Mouse (Mus musculus) gastrocnemius, postnatal 14 days (tissue): Measurements from ENCODE around the gene Ovca2. TPM values are rescaled to one million over a fixed set of nuclear protein-coding genes. Genes with fewer than 3 reads are reported as not detected.
A peak's percentile ranks its signal among the peaks of the same experiment; 100 is the strongest.

Source experiments
- DNase-seq: peaks from one replicate; pipeline ENCODE4 v3.0.0; 2021; ENCODE audit warnings: mixed read lengths
- intact Hi-C: fragments of 180-260 bp; cut with DNase I; formaldehyde crosslinking; loops from one replicate; pipeline ENCODE4 v1.15.1; 2025; ENCODE audit warnings: low total_unique reads
- microRNA-seq, 2 experiments: library from miRNA; unstranded; fragments of <30 nt; microRNA quantifications; one replicate each; pipeline ENCODE4 v1.2.0; 2021
- total RNA-seq, 2 experiments: library from RNA; stranded (reverse); gene quantifications; 2 replicates each; pipeline ENCODE4 v1.2.3; 2021

The Ovca2 gene
- total RNA-seq, 2 experiments from 2014 or later = 3.6 to 4.1 TPM

- peak; percentile 77 for DNase-seq
- intact Hi-C loops = no loop called here
These were observed 39.3 kb downstream of the Ovca2 start for GRCm38 (mm10) chr11:75139122-75139963.

- intact Hi-C loops = no loop called here
- no peak for DNase-seq
These were observed 41.8 kb downstream of the Ovca2 start for GRCm38 (mm10) chr11:75136666-75137398.

GRCm38 (mm10) chr11:75135358-75135757 lies 43.3 kb downstream of the Ovca2 start:
- intact Hi-C loops = no loop called here
- no peak for DNase-seq

- intact Hi-C loops = no loop called here
- DNase-seq = peak; percentile 29
These were observed 44.1 kb downstream of the Ovca2 start for GRCm38 (mm10) chr11:75134485-75135068.

GRCm38 (mm10) chr11:75133951-75134350 lies 44.7 kb downstream of the Ovca2 start:
- intact Hi-C loops = no loop called here
- DNase-seq = peak; percentile 63

- DNase-seq = no peak
- intact Hi-C loops = no loop called here
These were observed 45.2 kb downstream of the Ovca2 start for GRCm38 (mm10) chr11:75133391-75133790.

GRCm38 (mm10) chr11:75132278-75132677 lies 46.4 kb downstream of the Ovca2 start:
- peak; percentile 32 for DNase-seq
- intact Hi-C loops = no loop called here

- intact Hi-C loops = no loop called here
- DNase-seq = no peak
These were observed 47.3 kb downstream of the Ovca2 start for GRCm38 (mm10) chr11:75131300-75131699.

- DNase-seq = no peak
- intact Hi-C loops = no loop called here
These were observed 49.2 kb downstream of the Ovca2 start for GRCm38 (mm10) chr11:75129481-75129880.

GRCm38 (mm10) chr11:75126384-75126783 lies 52.3 kb downstream of the Ovca2 start:
- intact Hi-C loops = no loop called here
- no peak for DNase-seq

Small RNA genes lying within 50 kb of the gene (microRNA-seq; reads per million reads assigned to microRNA genes)
- gene Mir132 (256 to 355 reads per million in 2 experiments), gene Mir212 (6.1 to 8.0 reads per million in 2 experiments)

Other genes with a start within 250 kb of the Ovca2 start
- 10 to 100 TPM; 12.3 to 18.9 TPM for gene Hic1, start 9.3 kb downstream of the Ovca2 start, total RNA-seq
- 1 to 10 TPM; 6.6 to 6.9 TPM for gene Dph1, start 12.4 kb upstream of the Ovca2 start, total RNA-seq
- gene Rtn4rl1, start 14.9 kb upstream of the Ovca2 start, total RNA-seq = 1 to 10 TPM; 2.1 to 3.0 TPM
- 10 to 100 TPM; 63.3 to 64.6 TPM for gene Rpa1, start 169.5 kb upstream of the Ovca2 start, total RNA-seq
- gene Smyd4, start 169.6 kb upstream of the Ovca2 start, total RNA-seq = 1 to 10 TPM; 3.3 to 5.7 TPM
- gene Serpinf1, start 243.9 kb upstream of the Ovca2 start, total RNA-seq = 100 to 1,000 TPM; 128 to 156 TPM